Mouse (Mus musculus) stomach, postnatal 0 days (tissue): Measurements from ENCODE around the gene Cpped1. TPM values are rescaled to one million over a fixed set of nuclear protein-coding genes. Genes with fewer than 3 reads are reported as not detected.
A peak's percentile ranks its signal among the peaks of the same experiment; 100 is the strongest.

Experiments
- ATAC-seq: fragments of 200-750 bp; cut with Nextera tagmentation; 2 replicates; pipeline ENCODE4 v1.8.0; 2017; ENCODE audit not compliant: low FRiP score, low TSS enrichment
- DNase-seq: peaks from one replicate; pipeline ENCODE4 v3.0.0-alpha.2; 2016; ENCODE audit warnings: low spot score
- H3K27ac ChIP-seq: fragments of 300-500 bp; sonication (generic); replicated peaks from 2 replicates; pipeline ENCODE4 v1.5.1; 2014; ENCODE audit warnings: mild to moderate bottlenecking, control low read depth
- H3K27me3 ChIP-seq: fragments of 300-500 bp; sonication (generic); 2 replicates; pipeline ENCODE4 v1.6.1; 2014; ENCODE audit warnings: low read length; ENCODE audit not compliant: control insufficient read depth, insufficient read depth
- H3K36me3 ChIP-seq: fragments of 300-500 bp; sonication (generic); 2 replicates; pipeline ENCODE4 v1.6.1; 2014; ENCODE audit warnings: low read length, mixed read lengths; ENCODE audit not compliant: control insufficient read depth, insufficient read depth
- H3K4me1 ChIP-seq: fragments of 300-500 bp; sonication (generic); replicated peaks from 2 replicates; pipeline ENCODE4 v1.6.1; 2014; ENCODE audit warnings: antibody characterized with exemption; ENCODE audit not compliant: control insufficient read depth, insufficient read depth
- H3K4me2 ChIP-seq: fragments of 300-500 bp; sonication (generic); replicated peaks from 2 replicates; pipeline ENCODE4 v1.6.1; 2014; ENCODE audit warnings: low read depth, mild to moderate bottlenecking, control low read depth, moderate library complexity
- H3K4me3 ChIP-seq: fragments of 300-500 bp; sonication (generic); 2 replicates; pipeline ENCODE4 v1.5.1; 2014; ENCODE audit warnings: low read depth, low read length, control low read depth
- H3K9ac ChIP-seq: fragments of 300-500 bp; sonication (generic); 2 replicates; pipeline ENCODE4 v1.6.1; 2014; ENCODE audit warnings: mild to moderate bottlenecking, low read length, control low read depth, mixed read lengths
- H3K9me3 ChIP-seq: fragments of 300-500 bp; sonication (generic); 2 replicates; pipeline ENCODE4 v1.6.1; 2016; ENCODE audit warnings: low read length; ENCODE audit not compliant: control insufficient read depth
- CTCF ChIP-seq: IDR thresholded peaks from 2 replicates; pipeline ENCODE4 v1.5.1; 2016; ENCODE audit warnings: antibody characterized with exemption, low read depth, mild to moderate bottlenecking, moderate library complexity
- EP300 ChIP-seq: optimal IDR thresholded peaks from 2 replicates; pipeline ENCODE3; 2016; ENCODE audit warnings: antibody characterized with exemption
- WGBS: fragments of 180-500 bp; shearing (Covaris S2); extraction: QIAGEN DNeasy Blood & Tissue Kit; methylation state at CpG from one replicate; pipeline ENCODE4 v1.1.7; 2014; 5-methylcytosine and 5-hydroxymethylcytosine counted together
- polyA plus RNA-seq: library from polyadenylated mRNA; unstranded; fragments of >200 nt; fragmentation: Nextera tagmentation; extraction: Ambion mirVana; gene quantifications from 2 replicates; pipeline ENCODE4 v1.2.1, GENCODE M21; 2015

Gene Cpped1
- polyA plus RNA-seq = 16.0 and 21.1 TPM in 2 replicates

GRCm38 (mm10) chr16:11909035-11909591, at the start of gene Cpped1:
Cpped1 (minus strand) TSS chr16:11909445.
- H3K27me3 ChIP-seq = no peaks in the 10 kb centered on the region
- ATAC-seq = peak; percentile 98
- H3K9me3 ChIP-seq = no peaks in the 10 kb centered on the region
- DNase-seq = peak; percentile 93
- H3K4me3 ChIP-seq = peak within 1 kb of the TSS; percentile 63
- TF ChIP-seq CTCF = no peak; the same call in 1 of the 2 replicates
- TF ChIP-seq EP300 = no peak
- H3K27ac ChIP-seq = peak within 1 kb of the TSS; percentile 93
- H3K36me3 ChIP-seq = no peaks in the 10 kb centered on the region; the same call in 1 of the 2 replicates
- WGBS = under 1% methylated on average over 32 of the region's 32 CpGs
- peak within 1 kb of the TSS; percentile 69 for H3K4me2 ChIP-seq
- H3K9ac ChIP-seq = peak within 1 kb of the TSS; percentile 82
- H3K4me1 ChIP-seq = no peaks in the 10 kb centered on the region

- DNase-seq = peak; percentile 36
- Histone ChIP-seq H3K9ac (no peak overlapping the region), H3K27me3 (no peaks in the 10 kb centered on the region), H3K9me3 (0 out of 2 replicates have a peak, but pooled peaks cover 3% of the 10 kb centered on the region), H3K4me3 (no peak overlapping the region), H3K4me2 (no peak overlapping the region), H3K36me3 (no peaks in the 10 kb centered on the region), H3K27ac (no peak overlapping the region), H3K4me1 (no peaks in the 10 kb centered on the region)
- ATAC-seq = no peak
- peak; percentile 87 for TF ChIP-seq CTCF
- no peak for TF ChIP-seq EP300
These were observed 31.2 kb upstream of the Cpped1 start for GRCm38 (mm10) chr16:11940477-11940876.

- no peak overlapping the region for H3K9ac ChIP-seq
- no peak for ATAC-seq
- no peak overlapping the region for H3K4me2 ChIP-seq
- WGBS = 55% methylated on average over 3 of the region's 3 CpGs
- no peaks in the 10 kb centered on the region for H3K4me1 ChIP-seq
- H3K9me3 ChIP-seq = no peaks in the 10 kb centered on the region
- no peak for TF ChIP-seq CTCF
- no peak for TF ChIP-seq EP300
- DNase-seq = no peak
- H3K4me3 ChIP-seq = no peak overlapping the region
- no peaks in the 10 kb centered on the region; the same call in 1 of the 2 replicates for H3K36me3 ChIP-seq
- H3K27ac ChIP-seq = no peak overlapping the region
- no peaks in the 10 kb centered on the region for H3K27me3 ChIP-seq
These were observed 1.6 kb upstream of the Cpped1 start for GRCm38 (mm10) chr16:11910801-11911200.

- Histone ChIP-seq H3K4me1 (no peaks in the 10 kb centered on the region), H3K4me3 (no peak overlapping the region), H3K27me3 (no peaks in the 10 kb centered on the region), H3K36me3 (no peaks in the 10 kb centered on the region; the same call in 1 of the 2 replicates), H3K4me2 (peak overlapping the region; percentile 69), H3K27ac (no peak overlapping the region), H3K9ac (no peak overlapping the region), H3K9me3 (no peaks in the 10 kb centered on the region)
- ATAC-seq (no peak), DNase-seq (no peak)
- TF ChIP-seq CTCF = no peak
- TF ChIP-seq EP300 = no peak
- WGBS = 68% methylated on average over 3 of the region's 3 CpGs
These were observed 572 bp upstream of the Cpped1 start for GRCm38 (mm10) chr16:11909817-11910216.

- Histone ChIP-seq H3K36me3 (no peaks in the 10 kb centered on the region; the same call in 1 of the 2 replicates), H3K27me3 (no peaks in the 10 kb centered on the region), H3K9ac (peak overlapping the region; percentile 82), H3K9me3 (no peaks in the 10 kb centered on the region), H3K27ac (peak overlapping the region; percentile 93), H3K4me1 (no peaks in the 10 kb centered on the region), H3K4me2 (peak overlapping the region; percentile 69), H3K4me3 (peak overlapping the region; percentile 63)
- DNase-seq (peak; percentile 20), ATAC-seq (peak; percentile 55)
- no peak for TF ChIP-seq CTCF
- no peak for TF ChIP-seq EP300
- 12% methylated on average over 11 of the region's 11 CpGs for WGBS
These were observed 707 bp downstream of the Cpped1 start for GRCm38 (mm10) chr16:11908461-11909014.

- Histone ChIP-seq H3K9me3 (no peaks in the 10 kb centered on the region), H3K9ac (peak overlapping the region; percentile 82), H3K4me2 (peak overlapping the region; percentile 69), H3K4me1 (no peaks in the 10 kb centered on the region), H3K27ac (peak overlapping the region; percentile 93; the same call in 1 of the 2 replicates), H3K4me3 (0 out of 2 replicates have a peak overlapping the region, but pooled peaks have one; percentile 63), H3K36me3 (no peaks in the 10 kb centered on the region; the same call in 1 of the 2 replicates), H3K27me3 (no peaks in the 10 kb centered on the region)
- TF ChIP-seq CTCF (no peak), EP300 (no peak)
- WGBS = 78% methylated on average over 4 of the region's 4 CpGs
- DNase-seq (no peak), ATAC-seq (no peak)
These were observed 1.4 kb downstream of the Cpped1 start for GRCm38 (mm10) chr16:11907816-11908215.
